Mouse (Mus musculus): ENCODE measurements around the gene Eng. TPM values are rescaled to one million over a fixed set of nuclear protein-coding genes. Genes with fewer than 3 reads are reported as not detected.

Eng gene
- polyA plus RNA-seq, 1 experiment, result 38.0 TPM

GRCm38 (mm10) chr2:32647366-32647765 lies 971 bp downstream of the Eng start:
- DNase-seq (ENCODE audit: low read depth), result no peak
- TF ChIP-seq POLR2A (IDR thresholded peaks at IDR 0.05; ENCODE audit: borderline replicate concordance, extremely low read depth, insufficient read depth, insufficient read length, poor library complexity, severe bottlenecking) (no peak), CTCF (IDR thresholded peaks at IDR 0.05; ENCODE audit: borderline replicate concordance, extremely low read depth, insufficient read depth, insufficient read length) (no peak)

- TF ChIP-seq CTCF (IDR thresholded peaks at IDR 0.05; ENCODE audit: borderline replicate concordance, extremely low read depth, insufficient read depth, insufficient read length) (no peak), POLR2A (IDR thresholded peaks at IDR 0.05; ENCODE audit: borderline replicate concordance, extremely low read depth, insufficient read depth, insufficient read length, poor library complexity, severe bottlenecking) (no peak)
Observed at GRCm38 (mm10) chr2:32653764-32654163, 7.4 kb downstream of the Eng start.

GRCm38 (mm10) chr2:32654743-32655393 lies 8.5 kb downstream of the Eng start:
- no peak for DNase-seq (ENCODE audit: low read depth)
- no peak for TF ChIP-seq POLR2A (IDR thresholded peaks at IDR 0.05; ENCODE audit: borderline replicate concordance, extremely low read depth, insufficient read depth, insufficient read length, poor library complexity, severe bottlenecking)

More at GRCm38 (mm10) chr2:32653764-32654163, 7.4 kb downstream of the Eng start:
- peak; percentile 14 for DNase-seq (ENCODE audit: low read depth)

GRCm38 (mm10) chr2:32655394-32655744 lies 9.0 kb downstream of the Eng start:
- TF ChIP-seq POLR2A (IDR thresholded peaks at IDR 0.05; ENCODE audit: borderline replicate concordance, extremely low read depth, insufficient read depth, insufficient read length, poor library complexity, severe bottlenecking) (no peak), CTCF (IDR thresholded peaks at IDR 0.05; ENCODE audit: borderline replicate concordance, extremely low read depth, insufficient read depth, insufficient read length) (no peak)

GRCm38 (mm10) chr2:32655826-32656225 lies 9.4 kb downstream of the Eng start:
- TF ChIP-seq POLR2A (IDR thresholded peaks at IDR 0.05; ENCODE audit: borderline replicate concordance, extremely low read depth, insufficient read depth, insufficient read length, poor library complexity, severe bottlenecking) (no peak), CTCF (IDR thresholded peaks at IDR 0.05; ENCODE audit: borderline replicate concordance, extremely low read depth, insufficient read depth, insufficient read length) (no peak)
- DNase-seq (ENCODE audit: low read depth), result peak; percentile 12

More at GRCm38 (mm10) chr2:32655394-32655744, 9.0 kb downstream of the Eng start:
- no peak for DNase-seq (ENCODE audit: low read depth)

- no peak for DNase-seq (ENCODE audit: low read depth)
- TF ChIP-seq CTCF (IDR thresholded peaks at IDR 0.05; ENCODE audit: borderline replicate concordance, extremely low read depth, insufficient read depth, insufficient read length) (no peak), POLR2A (IDR thresholded peaks at IDR 0.05; ENCODE audit: borderline replicate concordance, extremely low read depth, insufficient read depth, insufficient read length, poor library complexity, severe bottlenecking) (no peak)
Observed at GRCm38 (mm10) chr2:32658873-32659272, 12.5 kb downstream of the Eng start.

GRCm38 (mm10) chr2:32661509-32662107 lies 15.2 kb downstream of the Eng start:
- TF ChIP-seq POLR2A (IDR thresholded peaks at IDR 0.05; ENCODE audit: borderline replicate concordance, extremely low read depth, insufficient read depth, insufficient read length, poor library complexity, severe bottlenecking), result no peak
- TF ChIP-seq CTCF (IDR thresholded peaks at IDR 0.05; ENCODE audit: borderline replicate concordance, extremely low read depth, insufficient read depth, insufficient read length), result no peak
- DNase-seq (ENCODE audit: low read depth), result peak; percentile 6

- no peak for DNase-seq (ENCODE audit: low read depth)
Observed at GRCm38 (mm10) chr2:32662291-32662690, 15.9 kb downstream of the Eng start.

GRCm38 (mm10) chr2:32665345-32665744 lies 18.9 kb downstream of the Eng start:
- TF ChIP-seq CTCF (IDR thresholded peaks at IDR 0.05; ENCODE audit: borderline replicate concordance, extremely low read depth, insufficient read depth, insufficient read length) (no peak), POLR2A (IDR thresholded peaks at IDR 0.05; ENCODE audit: borderline replicate concordance, extremely low read depth, insufficient read depth, insufficient read length, poor library complexity, severe bottlenecking) (no peak)
- DNase-seq (ENCODE audit: low read depth), result no peak

More at GRCm38 (mm10) chr2:32662291-32662690, 15.9 kb downstream of the Eng start:
- TF ChIP-seq CTCF (IDR thresholded peaks at IDR 0.05; ENCODE audit: borderline replicate concordance, extremely low read depth, insufficient read depth, insufficient read length), result no peak
- no peak for TF ChIP-seq POLR2A (IDR thresholded peaks at IDR 0.05; ENCODE audit: borderline replicate concordance, extremely low read depth, insufficient read depth, insufficient read length, poor library complexity, severe bottlenecking)

- no peak for DNase-seq (ENCODE audit: low read depth)
- TF ChIP-seq CTCF (IDR thresholded peaks at IDR 0.05; ENCODE audit: borderline replicate concordance, extremely low read depth, insufficient read depth, insufficient read length) (no peak), POLR2A (IDR thresholded peaks at IDR 0.05; ENCODE audit: borderline replicate concordance, extremely low read depth, insufficient read depth, insufficient read length, poor library complexity, severe bottlenecking) (no peak)
Observed at GRCm38 (mm10) chr2:32665853-32666252, 19.5 kb downstream of the Eng start.

- DNase-seq (ENCODE audit: low read depth), result peak; percentile 61
- TF ChIP-seq POLR2A (IDR thresholded peaks at IDR 0.05; ENCODE audit: borderline replicate concordance, extremely low read depth, insufficient read depth, insufficient read length, poor library complexity, severe bottlenecking) (no peak), CTCF (IDR thresholded peaks at IDR 0.05; ENCODE audit: borderline replicate concordance, extremely low read depth, insufficient read depth, insufficient read length) (no peak)
Observed at GRCm38 (mm10) chr2:32667775-32668174, 21.4 kb downstream of the Eng start.

GRCm38 (mm10) chr2:32668176-32668575 lies 21.8 kb downstream of the Eng start:
- no peak for DNase-seq (ENCODE audit: low read depth)
- TF ChIP-seq POLR2A (IDR thresholded peaks at IDR 0.05; ENCODE audit: borderline replicate concordance, extremely low read depth, insufficient read depth, insufficient read length, poor library complexity, severe bottlenecking) (no peak), CTCF (IDR thresholded peaks at IDR 0.05; ENCODE audit: borderline replicate concordance, extremely low read depth, insufficient read depth, insufficient read length) (no peak)

Data from brain, embryonic 14.5 days (tissue).